Mouse (Mus musculus) megakaryocyte, embryonic 14.5 days (primary cell): Measurements from ENCODE around the gene Wfs1. TPM values are rescaled to one million over a fixed set of nuclear protein-coding genes. Genes with fewer than 3 reads are reported as not detected.
"Not testable (repeated sequence)": the region's sequence is repeated elsewhere in the genome, so short reads cannot be mapped to it uniquely, and the experiment has no call there.

ENCODE experiments used
- H3K27me3 ChIP-seq: replicated peaks from 2 replicates; pipeline ENCODE3; 2012; ENCODE audit warnings: inconsistent platforms
- H3K36me3 ChIP-seq: replicated peaks from 2 replicates; pipeline ENCODE3; 2012; ENCODE audit warnings: low read length, inconsistent platforms, mixed read lengths
- H3K4me1 ChIP-seq: 2 replicates; pipeline ENCODE4 v1.6.1; 2012; ENCODE audit warnings: inconsistent platforms
- H3K4me3 ChIP-seq: replicated peaks from 2 replicates; pipeline ENCODE3; 2012; ENCODE audit warnings: moderate library complexity, mild to moderate bottlenecking, inconsistent platforms
- H3K9me3 ChIP-seq: 2 replicates; pipeline ENCODE4 v1.6.1; 2012; ENCODE audit warnings: inconsistent platforms
- FLI1 ChIP-seq: IDR thresholded peaks from 2 replicates; pipeline ENCODE4 v1.6.1; 2012; ENCODE audit warnings: low read length, inconsistent platforms, mixed read lengths
- GATA1 ChIP-seq: IDR thresholded peaks from 3 replicates; pipeline ENCODE4 v1.6.1; 2012; ENCODE audit warnings: mixed read lengths, low read length, inconsistent platforms, borderline replicate concordance
- polyA plus RNA-seq: library from polyadenylated mRNA; stranded (reverse); fragments of >175 nt; gene quantifications from 2 replicates; pipeline ENCODE4 v1.2.3, GENCODE M21; 2012; ENCODE audit warnings: low replicate concordance; ENCODE audit not compliant: insufficient read depth

Gene Wfs1
- polyA plus RNA-seq, 1 experiment, result 0.78 TPM

- TF ChIP-seq GATA1 (no peak), FLI1 (no peak)
- Histone ChIP-seq H3K9me3 (peaks cover 4% of the 10 kb centered on the region; the same call in 1 of the 2 replicates), H3K4me3 (no peak overlapping the region), H3K27me3 (peaks cover 28% of the 10 kb centered on the region), H3K4me1 (peaks cover 9% of the 10 kb centered on the region), H3K36me3 (no peaks in the 10 kb centered on the region)
These were observed 28.2 kb upstream of the Wfs1 start for GRCm38 (mm10) chr5:37017222-37017621.

GRCm38 (mm10) chr5:37015612-37016310, 26.8 kb upstream of the Wfs1 start:
- Histone ChIP-seq H3K36me3 (no peaks in the 10 kb centered on the region), H3K9me3 (no peaks in the 10 kb centered on the region), H3K4me3 (peak overlapping the region; percentile 42), H3K4me1 (peaks cover 9% of the 10 kb centered on the region), H3K27me3 (peaks cover 18% of the 10 kb centered on the region)
- TF ChIP-seq GATA1 (no peak), FLI1 (no peak)

GRCm38 (mm10) chr5:37010666-37011317, 21.8 kb upstream of the Wfs1 start:
- Histone ChIP-seq H3K4me1 (peaks cover 4% of the 10 kb centered on the region; the same call in 1 of the 2 replicates), H3K4me3 (no peak overlapping the region), H3K36me3 (no peaks in the 10 kb centered on the region), H3K9me3 (peaks cover 15% of the 10 kb centered on the region), H3K27me3 (peaks cover 14% of the 10 kb centered on the region)
- TF ChIP-seq GATA1 (no peak), FLI1 (no peak)

- not testable (repeated sequence) for H3K4me3 ChIP-seq, H3K36me3 ChIP-seq, H3K27me3 ChIP-seq, H3K4me1 ChIP-seq
- peaks cover 15% of the 10 kb centered on the region for H3K9me3 ChIP-seq
These were observed 20.8 kb upstream of the Wfs1 start for GRCm38 (mm10) chr5:37009761-37010160.

- no peak for TF ChIP-seq FLI1
- no peak for TF ChIP-seq GATA1
- H3K9me3 ChIP-seq, result peaks cover 9% of the 10 kb centered on the region
- H3K4me1 ChIP-seq, result no peaks in the 10 kb centered on the region
- H3K4me3 ChIP-seq, result no peak overlapping the region
- no peaks in the 10 kb centered on the region for H3K36me3 ChIP-seq
- H3K27me3 ChIP-seq, result peaks cover 14% of the 10 kb centered on the region
These were observed 13.0 kb upstream of the Wfs1 start for GRCm38 (mm10) chr5:37002001-37002400.

- peaks cover 20% of the 10 kb centered on the region for H3K27me3 ChIP-seq
These were observed 12.0 kb upstream of the Wfs1 start for GRCm38 (mm10) chr5:37001002-37001401.

GRCm38 (mm10) chr5:36997996-36998395, 9.0 kb upstream of the Wfs1 start:
- H3K9me3 ChIP-seq, result peaks cover 17% of the 10 kb centered on the region
- H3K36me3 ChIP-seq, result no peaks in the 10 kb centered on the region
- H3K27me3 ChIP-seq, result peaks cover 31% of the 10 kb centered on the region
- TF ChIP-seq FLI1, result no peak
- no peak for TF ChIP-seq GATA1
- no peak overlapping the region for H3K4me3 ChIP-seq
- H3K4me1 ChIP-seq, result no peaks in the 10 kb centered on the region

More at GRCm38 (mm10) chr5:37001002-37001401, 12.0 kb upstream of the Wfs1 start:
- H3K36me3 ChIP-seq, result no peaks in the 10 kb centered on the region
- H3K4me3 ChIP-seq, result no peak overlapping the region
- H3K4me1 ChIP-seq, result no peaks in the 10 kb centered on the region
- no peak for TF ChIP-seq FLI1
- peaks cover 9% of the 10 kb centered on the region for H3K9me3 ChIP-seq

GRCm38 (mm10) chr5:36996410-36996809, 7.4 kb upstream of the Wfs1 start:
- Histone ChIP-seq H3K4me1 (no peaks in the 10 kb centered on the region), H3K4me3 (no peak overlapping the region), H3K9me3 (peaks cover 19% of the 10 kb centered on the region), H3K27me3 (peaks cover 38% of the 10 kb centered on the region), H3K36me3 (no peaks in the 10 kb centered on the region)
- TF ChIP-seq FLI1, result no peak

GRCm38 (mm10) chr5:36990631-36991350, 1.8 kb upstream of the Wfs1 start:
- Histone ChIP-seq H3K4me3 (no peak overlapping the region), H3K9me3 (peaks cover 10% of the 10 kb centered on the region), H3K36me3 (no peaks in the 10 kb centered on the region), H3K4me1 (peaks cover 16% of the 10 kb centered on the region), H3K27me3 (peaks cover 62% of the 10 kb centered on the region)
- no peak for TF ChIP-seq FLI1
- no peak for TF ChIP-seq GATA1

GRCm38 (mm10) chr5:36990196-36990595, 1.2 kb upstream of the Wfs1 start:
- Histone ChIP-seq H3K36me3 (no peaks in the 10 kb centered on the region), H3K4me3 (no peak overlapping the region), H3K9me3 (peaks cover 10% of the 10 kb centered on the region), H3K4me1 (peaks cover 16% of the 10 kb centered on the region), H3K27me3 (peaks cover 65% of the 10 kb centered on the region)
- no peak for TF ChIP-seq GATA1
- TF ChIP-seq FLI1, result no peak
